Mouse (Mus musculus) kidney, postnatal 0 days (tissue): ENCODE results near the gene Ghr. TPM values are rescaled to one million over a fixed set of nuclear protein-coding genes. Genes with fewer than 3 reads are reported as not detected.
A peak's percentile ranks its signal among the peaks of the same experiment; 100 is the strongest.

ENCODE experiments used
- ATAC-seq: fragments of 200-750 bp; cut with Nextera tagmentation; replicated peaks from 2 replicates; pipeline ENCODE4 v1.8.0; 2017; ENCODE audit warnings: low read depth, moderate number of reproducible peaks, moderate TSS enrichment, moderate library complexity; ENCODE audit not compliant: low FRiP score
- DNase-seq: peaks from one replicate; pipeline ENCODE4 v3.0.0-alpha.2; 2016; ENCODE audit warnings: low spot score
- H3K27ac ChIP-seq: fragments of 300-500 bp; sonication (generic); 2 replicates; pipeline ENCODE4 v1.5.1; 2014; ENCODE audit warnings: mild to moderate bottlenecking
- H3K27me3 ChIP-seq: fragments of 300-500 bp; sonication (generic); 2 replicates; pipeline ENCODE4 v1.6.1; 2014; ENCODE audit warnings: low read length, mixed read lengths; ENCODE audit not compliant: insufficient read depth
- H3K36me3 ChIP-seq: fragments of 300-500 bp; sonication (generic); 2 replicates; pipeline ENCODE4 v1.6.1; 2014; ENCODE audit warnings: low read length, mixed read lengths; ENCODE audit not compliant: insufficient read depth
- H3K4me1 ChIP-seq: fragments of 300-500 bp; sonication (generic); replicated peaks from 2 replicates; pipeline ENCODE4 v1.6.1; 2014; ENCODE audit warnings: antibody characterized with exemption, low read length, mixed read lengths; ENCODE audit not compliant: insufficient read depth
- H3K4me2 ChIP-seq: fragments of 300-500 bp; sonication (generic); 2 replicates; pipeline ENCODE4 v1.6.1; 2014; ENCODE audit warnings: mild to moderate bottlenecking, low read length, moderate library complexity, mixed read lengths
- H3K4me3 ChIP-seq: fragments of 300-500 bp; sonication (generic); replicated peaks from 2 replicates; pipeline ENCODE4 v1.5.1; 2014; ENCODE audit warnings: low read depth, low read length
- H3K9ac ChIP-seq: fragments of 300-500 bp; sonication (generic); 2 replicates; pipeline ENCODE4 v1.6.1; 2014; ENCODE audit warnings: low read depth, low read length
- H3K9me3 ChIP-seq: fragments of 300-500 bp; sonication (generic); replicated peaks from 2 replicates; pipeline ENCODE4 v1.6.1; 2016; ENCODE audit warnings: low read length, inconsistent platforms, mixed read lengths
- CTCF ChIP-seq: IDR thresholded peaks from 2 replicates; pipeline ENCODE4 v1.5.1; 2016; ENCODE audit warnings: antibody characterized with exemption, low read depth, mild to moderate bottlenecking, moderate library complexity
- WGBS: fragments of 180-500 bp; shearing (Covaris S2); extraction: QIAGEN DNeasy Blood & Tissue Kit; methylation state at CpG from one replicate; pipeline ENCODE4 v1.1.7; 2014; 5-methylcytosine and 5-hydroxymethylcytosine counted together
- polyA plus RNA-seq: library from polyadenylated mRNA; unstranded; fragments of >200 nt; fragmentation: Nextera tagmentation; extraction: Ambion mirVana; gene quantifications from 2 replicates; pipeline ENCODE4 v1.2.1, GENCODE M21; 2015

Gene Ghr
- polyA plus RNA-seq, 1 experiment from 2014 or later: 82.6 TPM

DNA sequence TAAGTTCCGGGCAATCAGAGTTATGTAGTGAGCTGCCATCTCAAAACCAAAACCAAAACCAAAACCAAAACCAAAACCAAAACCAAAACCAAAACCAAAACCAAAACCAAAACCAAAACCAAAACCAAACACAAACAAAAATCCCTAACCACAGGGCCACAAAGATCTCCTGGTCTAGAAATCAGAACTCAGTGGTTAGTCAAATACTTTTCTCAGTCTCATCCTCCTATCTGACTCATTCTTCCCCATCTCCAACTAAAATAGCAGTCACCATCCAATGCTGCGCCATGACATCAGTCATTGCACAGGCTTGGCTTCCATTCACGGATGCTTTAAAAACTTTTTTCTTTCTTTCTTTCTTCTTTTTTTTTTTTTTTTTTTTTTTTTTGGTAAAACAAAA lies 170.2 kb downstream of the Ghr start:
- H3K9me3 ChIP-seq: no peaks in the 10 kb centered on the region
- TF ChIP-seq CTCF: no peak
- DNase-seq: no peak
- no peak overlapping the region for H3K4me3 ChIP-seq
- H3K4me2 ChIP-seq: no peak overlapping the region
- no peak overlapping the region for H3K9ac ChIP-seq
- no peak for ATAC-seq
- no peak overlapping the region for H3K27ac ChIP-seq
- no peaks in the 10 kb centered on the region for H3K36me3 ChIP-seq
- H3K27me3 ChIP-seq: no peaks in the 10 kb centered on the region
- 95% methylated on average over 3 of the region's 3 CpGs for WGBS
- H3K4me1 ChIP-seq: no peaks in the 10 kb centered on the region

- Histone ChIP-seq H3K36me3 (no peaks in the 10 kb centered on the region), H3K27me3 (no peaks in the 10 kb centered on the region), H3K4me3 (no peak overlapping the region), H3K4me2 (no peak overlapping the region), H3K9me3 (no peaks in the 10 kb centered on the region), H3K9ac (no peak overlapping the region), H3K27ac (no peak overlapping the region), H3K4me1 (no peaks in the 10 kb centered on the region)
- 61% methylated on average over 4 of the region's 4 CpGs for WGBS
- DNase-seq: peak; percentile 29
- no peak for TF ChIP-seq CTCF
- no peak for ATAC-seq
Observed at GRCm38 (mm10) chr15:3408478-3408877, 174.8 kb downstream of the Ghr start.

DNA sequence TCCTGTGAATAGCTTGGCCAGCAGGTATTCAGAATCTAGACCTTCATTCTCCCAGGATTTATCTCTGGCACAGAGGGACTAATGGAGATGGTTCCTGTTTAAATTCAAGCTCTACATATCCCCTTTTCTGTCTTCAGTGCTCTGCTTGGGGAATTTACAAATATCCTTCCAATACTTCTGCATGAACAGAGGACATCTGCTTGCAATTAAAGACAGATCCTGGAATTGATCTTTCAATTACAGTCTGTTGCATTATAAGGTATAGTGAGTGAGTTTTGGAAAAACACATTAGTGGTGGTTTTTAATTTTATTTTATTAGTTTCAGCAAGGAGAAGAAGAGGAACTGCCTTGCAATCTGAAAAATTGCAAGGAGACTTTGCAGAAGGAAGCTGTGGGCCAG lies 184.1 kb downstream of the Ghr start:
- H3K4me1 ChIP-seq: no peaks in the 10 kb centered on the region
- no peak overlapping the region for H3K9ac ChIP-seq
- DNase-seq (no peak), ATAC-seq (no peak)
- H3K9me3 ChIP-seq: no peaks in the 10 kb centered on the region
- no peaks in the 10 kb centered on the region for H3K36me3 ChIP-seq
- TF ChIP-seq CTCF: no peak
- no peak overlapping the region for H3K27ac ChIP-seq
- no peaks in the 10 kb centered on the region for H3K27me3 ChIP-seq
- no peak overlapping the region for H3K4me3 ChIP-seq
- no peak overlapping the region for H3K4me2 ChIP-seq

GRCm38 (mm10) chr15:3397369-3398100 lies 185.8 kb downstream of the Ghr start:
- Histone ChIP-seq H3K9me3 (no peaks in the 10 kb centered on the region), H3K36me3 (no peaks in the 10 kb centered on the region), H3K27me3 (no peaks in the 10 kb centered on the region), H3K27ac (no peak overlapping the region), H3K4me3 (no peak overlapping the region), H3K4me1 (no peaks in the 10 kb centered on the region), H3K4me2 (no peak overlapping the region), H3K9ac (no peak overlapping the region)
- TF ChIP-seq CTCF: no peak
- ATAC-seq: no peak
- no peak for DNase-seq
- WGBS: 76% methylated on average over 3 of the region's 3 CpGs

DNA sequence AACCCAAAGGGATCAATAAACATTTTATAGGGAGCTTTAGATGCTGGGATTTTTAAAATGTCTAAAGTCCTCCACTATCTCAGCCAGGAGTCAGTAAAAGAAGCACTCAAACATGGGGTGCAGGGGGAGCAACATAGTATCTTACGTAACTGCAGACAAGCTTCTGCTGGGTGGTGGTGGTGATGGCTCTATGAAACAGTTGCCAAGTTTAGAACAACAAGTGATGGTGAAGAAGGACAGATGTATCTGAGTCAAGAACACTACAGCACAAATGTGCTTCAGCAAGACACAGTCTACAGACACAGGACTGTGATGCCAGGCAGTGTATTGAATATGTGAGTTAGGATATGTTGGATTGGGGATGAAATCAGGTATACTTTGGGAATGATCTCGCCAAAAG lies 187.1 kb downstream of the Ghr start:
- DNase-seq (no peak), ATAC-seq (no peak)
- H3K9ac ChIP-seq: no peak overlapping the region
- H3K36me3 ChIP-seq: no peaks in the 10 kb centered on the region
- H3K4me2 ChIP-seq: no peak overlapping the region
- H3K4me1 ChIP-seq: no peaks in the 10 kb centered on the region
- no peak overlapping the region for H3K4me3 ChIP-seq
- WGBS: 87% methylated on average over 2 of the region's 2 CpGs
- no peaks in the 10 kb centered on the region for H3K9me3 ChIP-seq
- no peak overlapping the region for H3K27ac ChIP-seq
- TF ChIP-seq CTCF: no peak
- H3K27me3 ChIP-seq: no peaks in the 10 kb centered on the region

DNA sequence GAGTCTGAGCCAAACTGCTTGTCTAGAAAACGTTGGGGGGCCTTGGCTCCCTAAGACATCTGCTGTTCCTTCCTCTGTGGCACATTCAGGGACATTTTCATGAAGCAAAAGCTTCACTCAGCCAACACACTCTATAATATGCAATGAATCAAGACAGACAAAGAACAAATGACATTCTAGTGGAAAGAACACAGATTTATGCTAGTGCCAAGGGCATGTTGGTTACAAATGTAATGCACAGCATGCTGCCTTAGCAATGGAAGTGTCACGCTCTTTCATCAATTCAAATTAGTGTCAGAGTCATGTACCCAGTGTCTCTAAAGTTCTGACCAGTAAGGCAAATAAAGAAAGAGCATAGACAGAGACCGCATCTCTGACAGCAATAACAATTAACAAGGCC lies 187.6 kb downstream of the Ghr start:
- Histone ChIP-seq H3K9ac (no peak overlapping the region), H3K9me3 (no peaks in the 10 kb centered on the region), H3K4me3 (no peak overlapping the region), H3K36me3 (no peaks in the 10 kb centered on the region), H3K27ac (no peak overlapping the region), H3K27me3 (no peaks in the 10 kb centered on the region), H3K4me1 (no peaks in the 10 kb centered on the region), H3K4me2 (no peak overlapping the region)
- DNase-seq (no peak), ATAC-seq (no peak)
- no peak for TF ChIP-seq CTCF
- 70% methylated on average over 3 of the region's 3 CpGs for WGBS

GRCm38 (mm10) chr15:3390722-3391121 lies 192.6 kb downstream of the Ghr start:
- no peak for DNase-seq
- Histone ChIP-seq H3K27ac (no peak overlapping the region), H3K9ac (no peak overlapping the region), H3K4me3 (no peak overlapping the region), H3K27me3 (no peaks in the 10 kb centered on the region), H3K4me1 (no peaks in the 10 kb centered on the region), H3K36me3 (no peaks in the 10 kb centered on the region), H3K4me2 (no peak overlapping the region), H3K9me3 (no peaks in the 10 kb centered on the region)
- no peak for TF ChIP-seq CTCF
- no peak for ATAC-seq
